Mouse (Mus musculus) megakaryocyte, embryonic 14.5 days (primary cell): Measurements from ENCODE around the gene Grcc10.

Experiments
- FLI1 ChIP-seq: IDR thresholded peaks from 2 replicates; pipeline ENCODE4 v1.6.1; 2012; ENCODE audit warnings: low read length, inconsistent platforms, mixed read lengths
- GATA1 ChIP-seq: IDR thresholded peaks from 3 replicates; pipeline ENCODE4 v1.6.1; 2012; ENCODE audit warnings: mixed read lengths, low read length, inconsistent platforms, borderline replicate concordance

GRCm38 (mm10) chr6:124699366-124699765, 41.8 kb downstream of the Grcc10 start:
- TF ChIP-seq GATA1 (no peak), FLI1 (no peak)
